Mouse (Mus musculus) myocyte (in vitro differentiated cells): ENCODE measurements around the gene Fbrsl1. TPM values are rescaled to one million over a fixed set of nuclear protein-coding genes. Genes with fewer than 3 reads are reported as not detected.

ENCODE experiments used
- H3K27me3 ChIP-seq: one replicate; pipeline ENCODE4 v1.6.1; 2011; ENCODE audit not compliant: control insufficient read depth, insufficient read depth, insufficient read length
- H3K36me3 ChIP-seq: one replicate; pipeline ENCODE4 v1.6.1; 2011; ENCODE audit not compliant: control insufficient read depth, insufficient read depth
- H3K4me2 ChIP-seq: one replicate; pipeline ENCODE4 v1.6.1; 2011; ENCODE audit warnings: low read depth, control low read depth
- H3K4me3 ChIP-seq: one replicate; pipeline ENCODE4 v1.5.1; 2011; ENCODE audit warnings: mild to moderate bottlenecking, control low read depth, moderate library complexity
- H3K79me2 ChIP-seq: one replicate; pipeline ENCODE4 v1.6.1; 2011; ENCODE audit not compliant: control insufficient read depth, insufficient read depth
- H3ac ChIP-seq: one replicate; pipeline ENCODE4 v1.6.1; 2011; ENCODE audit not compliant: control insufficient read depth, insufficient read length
- CEBPB ChIP-seq: IDR thresholded peaks from 2 replicates; pipeline ENCODE4 v1.6.1; 2011; ENCODE audit warnings: mild to moderate bottlenecking, moderate library complexity; ENCODE audit not compliant: poor library complexity, insufficient read depth, severe bottlenecking
- E2F4 ChIP-seq: IDR thresholded peaks from one replicate; pipeline ENCODE4 v1.6.1; 2011; ENCODE audit warnings: mild to moderate bottlenecking, control low read depth, moderate library complexity; ENCODE audit not compliant: insufficient read depth
- MAX ChIP-seq: IDR thresholded peaks from one replicate; pipeline ENCODE4 v1.6.1; 2011; ENCODE audit warnings: low read depth, mild to moderate bottlenecking, control low read depth
- MYOD1 ChIP-seq, 3 experiments: IDR thresholded peaks; one replicate each; pipeline ENCODE4 v1.6.1; 2011; ENCODE audit warnings: control low read depth in 2 of 3, low read depth in 2 of 3, mild to moderate bottlenecking in 2 of 3, moderate library complexity in 1 of 3; ENCODE audit not compliant: insufficient read length in 2 of 3, control insufficient read depth in 1 of 3
- MYOG ChIP-seq, 3 experiments: IDR thresholded peaks; one replicate each; pipeline ENCODE4 v1.6.1; 2011; ENCODE audit warnings: control low read depth in 2 of 3, low read depth in 2 of 3, mild to moderate bottlenecking in 2 of 3; ENCODE audit not compliant: insufficient read length in 2 of 3, control insufficient read depth in 1 of 3, insufficient read depth in 1 of 3
- POLR2A ChIP-seq: IDR thresholded peaks from one replicate; pipeline ENCODE4 v1.6.1; 2011; ENCODE audit warnings: low read depth, mild to moderate bottlenecking, control low read depth, moderate library complexity; ENCODE audit not compliant: insufficient read length
- POLR2AphosphoS2 ChIP-seq: IDR thresholded peaks from one replicate; pipeline ENCODE4 v1.6.1; 2011; ENCODE audit warnings: low read depth, control low read depth; ENCODE audit not compliant: insufficient read length
- REST ChIP-seq: IDR thresholded peaks from one replicate; pipeline ENCODE4 v1.6.1; 2011; ENCODE audit warnings: mild to moderate bottlenecking, control low read depth, moderate library complexity; ENCODE audit not compliant: insufficient read depth, insufficient read length
- SRF ChIP-seq: IDR thresholded peaks from one replicate; pipeline ENCODE4 v1.6.1; 2011; ENCODE audit warnings: low read depth; ENCODE audit not compliant: control insufficient read depth, insufficient read length
- TCF12 ChIP-seq: IDR thresholded peaks from one replicate; pipeline ENCODE4 v1.6.1; 2011; ENCODE audit warnings: mild to moderate bottlenecking, control low read depth; ENCODE audit not compliant: poor library complexity, insufficient read depth, severe bottlenecking
- TCF3 ChIP-seq: IDR thresholded peaks from one replicate; pipeline ENCODE4 v1.6.1; 2011; ENCODE audit warnings: low read depth, control low read depth; ENCODE audit not compliant: insufficient read length
- USF1 ChIP-seq: IDR thresholded peaks from one replicate; pipeline ENCODE4 v1.6.1; 2011; ENCODE audit warnings: low read depth, mild to moderate bottlenecking, control low read depth, moderate library complexity
- polyA plus RNA-seq: library from polyadenylated mRNA; unstranded; fragments of >200 nt; fragmentation: generic; extraction: Trizol; gene quantifications from one replicate; pipeline ENCODE4 v1.2.1, GENCODE M21; 2012; ENCODE audit warnings: missing spikeins

Fbrsl1 gene
- polyA plus RNA-seq, 1 experiment: 19.0 TPM

- Histone ChIP-seq H3K27me3 (no peaks in the 10 kb centered on the region), H3K36me3 (no peaks in the 10 kb centered on the region), H3K4me3 (no peak overlapping the region), H3ac (no peak overlapping the region), H3K79me2 (no peaks in the 10 kb centered on the region), H3K4me2 (no peak overlapping the region)
- TF ChIP-seq CEBPB: no peak
- TF ChIP-seq TCF12: no peak
- TF ChIP-seq MYOG (IDR thresholded peaks at IDR 0.05; ENCODE audit: control insufficient read depth in 1 of 3, insufficient read depth in 1 of 3, insufficient read length in 2 of 3, low read depth in 2 of 3): no peak
- no peak for TF ChIP-seq E2F4
- TF ChIP-seq MYOD1 (IDR thresholded peaks at IDR 0.05; ENCODE audit: control insufficient read depth in 1 of 3, insufficient read length in 2 of 3, low read depth in 2 of 3): no peak
- no peak for TF ChIP-seq USF1
- TF ChIP-seq MAX: no peak
- no peak for TF ChIP-seq POLR2AphosphoS2
- no peak for TF ChIP-seq REST
- no peak for TF ChIP-seq TCF3
- no peak for TF ChIP-seq POLR2A
- TF ChIP-seq SRF: no peak
Measured at GRCm38 (mm10) chr5:110417756-110418522, 30.4 kb downstream of the Fbrsl1 start.

- H3K4me3 ChIP-seq: no peak overlapping the region
Measured at GRCm38 (mm10) chr5:110416825-110417401, 31.4 kb downstream of the Fbrsl1 start.

GRCm38 (mm10) chr5:110415806-110416700 lies 32.2 kb downstream of the Fbrsl1 start:
- no peak overlapping the region for H3ac ChIP-seq
- H3K36me3 ChIP-seq: no peaks in the 10 kb centered on the region
- no peaks in the 10 kb centered on the region for H3K27me3 ChIP-seq
- no peaks in the 10 kb centered on the region for H3K79me2 ChIP-seq
- TF ChIP-seq POLR2A: no peak
- no peak for TF ChIP-seq SRF
- TF ChIP-seq TCF12: no peak
- H3K4me3 ChIP-seq: no peak overlapping the region
- no peak overlapping the region for H3K4me2 ChIP-seq

More at GRCm38 (mm10) chr5:110416825-110417401, 31.4 kb downstream of the Fbrsl1 start:
- no peak overlapping the region for H3K4me2 ChIP-seq
- no peaks in the 10 kb centered on the region for H3K36me3 ChIP-seq
- TF ChIP-seq CEBPB: no peak
- TF ChIP-seq USF1: no peak
- no peak for TF ChIP-seq TCF3
- no peak for TF ChIP-seq REST
- TF ChIP-seq POLR2A: no peak
- TF ChIP-seq MAX: no peak
- TF ChIP-seq E2F4: no peak
- TF ChIP-seq MYOD1 (IDR thresholded peaks at IDR 0.05; ENCODE audit: control insufficient read depth in 1 of 3, insufficient read length in 2 of 3, low read depth in 2 of 3): no peak
- no peak for TF ChIP-seq SRF
- no peak for TF ChIP-seq MYOG (IDR thresholded peaks at IDR 0.05; ENCODE audit: control insufficient read depth in 1 of 3, insufficient read depth in 1 of 3, insufficient read length in 2 of 3, low read depth in 2 of 3)
- no peak for TF ChIP-seq TCF12
- no peak for TF ChIP-seq POLR2AphosphoS2
- H3K79me2 ChIP-seq: no peaks in the 10 kb centered on the region
- H3ac ChIP-seq: no peak overlapping the region
- no peaks in the 10 kb centered on the region for H3K27me3 ChIP-seq

- no peak overlapping the region for H3K4me3 ChIP-seq
- H3K36me3 ChIP-seq: no peaks in the 10 kb centered on the region
- H3K4me2 ChIP-seq: no peak overlapping the region
- no peaks in the 10 kb centered on the region for H3K27me3 ChIP-seq
- H3K79me2 ChIP-seq: no peaks in the 10 kb centered on the region
- TF ChIP-seq E2F4: no peak
- no peak for TF ChIP-seq MYOG (IDR thresholded peaks at IDR 0.05; ENCODE audit: control insufficient read depth in 1 of 3, insufficient read depth in 1 of 3, insufficient read length in 2 of 3, low read depth in 2 of 3)
- TF ChIP-seq SRF: no peak
- no peak for TF ChIP-seq MAX
- TF ChIP-seq POLR2A: no peak
- TF ChIP-seq REST: no peak
- no peak for TF ChIP-seq MYOD1 (IDR thresholded peaks at IDR 0.05; ENCODE audit: control insufficient read depth in 1 of 3, insufficient read length in 2 of 3, low read depth in 2 of 3)
- no peak for TF ChIP-seq TCF12
- TF ChIP-seq USF1: no peak
- TF ChIP-seq CEBPB: no peak
- no peak overlapping the region for H3ac ChIP-seq
Measured at GRCm38 (mm10) chr5:110415022-110415421, 33.3 kb downstream of the Fbrsl1 start.
